Mouse (Mus musculus): ENCODE measurements at regions not wholly inside any gene's neighbourhood (a gene's known extent, or its start where the extent isn't known, plus 50 kb on each side); places are given as distances from the start of the nearest gene placed in this dataset.

- no peak for DNase-seq
Measured at GRCm38 (mm10) chr5:38972397-38973159, 96.0 kb upstream of the Clnk start.

DNA sequence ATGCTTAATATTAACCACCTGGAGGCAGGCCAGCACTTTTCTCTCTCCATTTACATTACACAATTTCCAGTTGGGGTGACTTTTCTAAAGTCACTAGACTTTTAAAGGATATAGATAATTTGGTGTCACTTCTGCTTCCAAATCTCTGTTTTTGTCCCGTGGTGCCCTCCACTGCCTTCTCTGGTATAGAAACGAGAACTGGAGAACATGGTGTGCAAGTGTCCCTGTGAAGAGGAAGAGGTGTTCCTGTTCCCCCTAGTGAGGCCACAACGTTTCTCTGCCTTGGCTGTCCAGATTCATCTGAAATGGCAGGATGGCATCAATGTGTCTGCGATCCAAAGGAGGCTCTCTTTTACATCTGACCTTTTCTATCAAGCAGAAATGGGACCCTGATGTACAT, 93.9 kb upstream of the Clnk start:
- DNase-seq = no peak

DNA sequence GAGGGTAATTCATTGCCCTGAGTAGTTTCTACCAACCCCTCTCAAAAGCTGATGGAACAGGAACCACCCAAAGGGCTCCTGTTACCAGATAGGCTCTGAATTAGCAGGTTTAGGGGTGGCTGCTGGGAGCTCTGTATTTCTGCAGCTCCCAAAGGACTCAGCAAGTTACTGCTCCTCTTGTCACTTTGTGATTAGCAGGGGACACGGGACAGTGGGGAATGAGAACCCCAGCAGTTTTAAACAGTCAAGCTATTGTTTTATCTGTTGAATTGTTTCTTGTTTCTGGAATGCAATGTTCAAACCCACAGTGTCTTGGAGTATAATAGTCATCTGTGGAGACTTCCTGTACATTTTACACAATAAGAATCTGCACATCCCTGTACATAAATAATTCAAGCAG, 90.4 kb upstream of the Clnk start:
- DNase-seq = peak; percentile 45

GRCm38 (mm10) chr5:38964445-38964844, 87.8 kb upstream of the Clnk start:
- DNase-seq = no peak

- no peak for DNase-seq
Measured at GRCm38 (mm10) chr5:38950520-38951288, 74.1 kb upstream of the Clnk start.

- DNase-seq = peak; percentile 23
Measured at GRCm38 (mm10) chr5:38945903-38946686, 69.5 kb upstream of the Clnk start.

DNA sequence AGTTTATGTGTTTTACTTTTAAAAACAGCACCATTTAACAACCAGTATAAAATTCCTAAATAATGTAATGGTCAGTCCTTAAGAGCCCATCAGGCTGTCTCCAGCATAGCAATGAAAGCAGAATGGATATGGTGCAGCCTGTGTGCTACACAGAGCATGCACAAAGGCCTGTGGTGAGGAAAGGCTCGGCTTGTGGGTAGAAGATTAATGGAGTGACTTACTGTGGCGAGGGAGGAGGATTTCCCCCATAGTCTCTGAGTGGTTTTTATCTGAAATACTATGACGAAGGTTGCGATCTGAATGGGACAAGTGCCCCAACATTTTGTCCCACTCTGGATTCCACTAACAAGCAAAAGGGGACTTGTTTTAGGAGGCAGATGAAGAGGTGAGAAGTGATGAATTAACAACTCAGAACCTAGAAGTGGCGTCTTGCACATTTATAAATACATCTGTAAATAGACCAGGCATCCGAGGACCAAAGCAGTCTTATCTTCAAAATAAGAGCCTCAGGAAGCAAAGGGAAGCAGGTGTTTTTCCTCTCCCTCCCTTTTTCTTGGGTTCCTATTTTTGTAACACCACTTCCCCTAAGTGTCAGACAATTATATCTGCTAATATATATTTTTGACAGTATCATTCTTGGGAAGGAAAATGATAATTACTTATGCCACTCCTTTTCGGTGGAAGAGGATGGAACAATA, 55.9 kb upstream of the Clnk start:
- DNase-seq = no peak

DNA sequence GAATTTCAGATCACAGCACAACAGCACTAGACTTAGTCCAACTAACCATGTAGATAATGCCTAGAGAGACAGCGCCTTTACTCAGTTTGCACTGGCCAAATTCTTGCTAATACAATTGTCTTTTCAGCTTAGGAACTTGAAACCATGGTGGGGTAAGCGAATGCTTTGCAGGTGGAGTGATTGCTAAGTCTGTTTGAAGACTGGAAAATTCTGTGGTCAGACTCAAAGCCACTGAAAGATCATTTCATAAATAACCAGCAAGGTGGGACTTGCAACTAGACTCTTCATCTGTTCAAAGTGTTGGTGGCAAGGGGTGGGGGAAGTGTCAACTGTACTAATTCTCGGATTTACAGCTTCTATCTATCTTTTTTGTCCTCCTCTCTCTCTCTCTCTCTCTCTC, 50.4 kb upstream of the Clnk start:
- DNase-seq = no peak
